Mouse (Mus musculus) liver, adult 2 months (tissue): Measurements from ENCODE around the gene Sub1.

Experiments
- CTCF ChIP-seq: fragments of 200-500 bp; IDR thresholded peaks from 2 replicates; pipeline ENCODE4 v1.5.1; 2011; ENCODE audit warnings: low read depth, low read length, control low read depth
- POLR2A ChIP-seq: fragments of 200-500 bp; IDR thresholded peaks from 2 replicates; pipeline ENCODE4 v1.6.1; 2011; ENCODE audit warnings: low read length, control low read depth; ENCODE audit not compliant: insufficient read depth; ENCODE audit errors: extremely low read depth

DNA sequence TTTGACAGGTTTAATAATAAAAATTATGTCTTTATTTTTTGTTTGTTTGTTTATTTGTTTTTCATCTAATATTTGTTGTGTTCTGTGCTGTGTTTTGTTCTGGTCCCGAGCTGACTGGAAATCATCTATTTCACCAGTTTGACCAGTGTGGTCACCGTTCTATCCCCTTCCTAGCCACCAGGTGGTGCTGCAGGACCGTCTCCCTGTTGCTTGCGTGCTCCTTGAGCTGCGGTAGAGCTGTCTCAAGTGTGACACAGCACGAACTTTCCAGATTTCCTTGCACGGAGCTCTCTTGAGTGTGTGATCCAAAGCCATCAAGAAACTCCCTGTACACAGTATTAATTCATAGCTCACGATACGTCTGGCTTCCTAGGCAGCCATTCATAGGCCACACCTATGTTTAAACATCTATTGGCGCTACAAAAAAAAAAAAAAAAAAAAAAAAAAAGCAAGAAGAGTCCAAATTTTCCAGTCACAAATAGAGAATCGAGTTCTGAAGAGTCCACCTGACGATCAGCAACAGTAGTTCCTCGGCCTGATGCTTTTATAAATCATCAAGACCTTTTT is 24.8 kb downstream of the Sub1 start:
- TF ChIP-seq CTCF = peak; percentile 100
- no peak for TF ChIP-seq POLR2A
